Mouse (Mus musculus) midbrain, embryonic 16.5 days (tissue): ENCODE measurements around the gene Tsks. TPM values are rescaled to one million over a fixed set of nuclear protein-coding genes. Genes with fewer than 3 reads are reported as not detected.
A peak's percentile ranks its signal among the peaks of the same experiment; 100 is the strongest.

Experiments
- ATAC-seq: fragments of 200-750 bp; cut with Nextera tagmentation; 2 replicates; pipeline ENCODE4 v1.8.0; 2017; ENCODE audit warnings: moderate TSS enrichment
- H3K27ac ChIP-seq: fragments of 300-500 bp; sonication (generic); 2 replicates; pipeline ENCODE4 v1.5.1; 2014; ENCODE audit warnings: mild to moderate bottlenecking, low read length, mixed read lengths
- H3K27me3 ChIP-seq: fragments of 300-500 bp; sonication (generic); 2 replicates; pipeline ENCODE4 v1.6.1; 2014; ENCODE audit warnings: low read depth, low read length, mixed read lengths; ENCODE audit not compliant: control insufficient read depth, insufficient read depth
- H3K36me3 ChIP-seq: fragments of 300-500 bp; sonication (generic); 2 replicates; pipeline ENCODE4 v1.6.1; 2014; ENCODE audit warnings: mild to moderate bottlenecking, low read length, moderate library complexity, mixed read lengths; ENCODE audit not compliant: control insufficient read depth, insufficient read depth
- H3K4me1 ChIP-seq: fragments of 300-500 bp; sonication (generic); 2 replicates; pipeline ENCODE4 v1.6.1; 2014; ENCODE audit warnings: mild to moderate bottlenecking, low read length, mixed read lengths; ENCODE audit not compliant: control insufficient read depth, insufficient read depth
- H3K4me2 ChIP-seq: fragments of 300-500 bp; sonication (generic); 2 replicates; pipeline ENCODE4 v1.6.1; 2014; ENCODE audit warnings: mild to moderate bottlenecking, low read length, mixed read lengths
- H3K4me3 ChIP-seq: fragments of 300-500 bp; sonication (generic); 2 replicates; pipeline ENCODE4 v1.5.1; 2014; ENCODE audit warnings: low read depth, mild to moderate bottlenecking, low read length, moderate library complexity, mixed read lengths
- H3K9ac ChIP-seq: fragments of 300-500 bp; sonication (generic); 2 replicates; pipeline ENCODE4 v1.6.1; 2014; ENCODE audit warnings: low read depth, low read length, mixed read lengths
- H3K9me3 ChIP-seq: fragments of 300-500 bp; sonication (generic); replicated peaks from 2 replicates; pipeline ENCODE4 v1.6.1; 2014; ENCODE audit warnings: mild to moderate bottlenecking, low read length, mixed read lengths; ENCODE audit not compliant: control insufficient read depth, poor library complexity, severe bottlenecking
- WGBS: fragments of 180-500 bp; shearing (Covaris S2); extraction: QIAGEN DNeasy Blood & Tissue Kit; methylation state at CpG from one replicate; pipeline ENCODE4 v1.1.7; 2014; 5-methylcytosine and 5-hydroxymethylcytosine counted together
- polyA plus RNA-seq: library from polyadenylated mRNA; unstranded; fragments of >200 nt; fragmentation: Nextera tagmentation; extraction: Ambion mirVana; gene quantifications from 2 replicates; pipeline ENCODE4 v1.2.1, GENCODE M21; 2015

The Tsks gene
- polyA plus RNA-seq, 1 experiment from 2014 or later = 0.10 TPM

DNA sequence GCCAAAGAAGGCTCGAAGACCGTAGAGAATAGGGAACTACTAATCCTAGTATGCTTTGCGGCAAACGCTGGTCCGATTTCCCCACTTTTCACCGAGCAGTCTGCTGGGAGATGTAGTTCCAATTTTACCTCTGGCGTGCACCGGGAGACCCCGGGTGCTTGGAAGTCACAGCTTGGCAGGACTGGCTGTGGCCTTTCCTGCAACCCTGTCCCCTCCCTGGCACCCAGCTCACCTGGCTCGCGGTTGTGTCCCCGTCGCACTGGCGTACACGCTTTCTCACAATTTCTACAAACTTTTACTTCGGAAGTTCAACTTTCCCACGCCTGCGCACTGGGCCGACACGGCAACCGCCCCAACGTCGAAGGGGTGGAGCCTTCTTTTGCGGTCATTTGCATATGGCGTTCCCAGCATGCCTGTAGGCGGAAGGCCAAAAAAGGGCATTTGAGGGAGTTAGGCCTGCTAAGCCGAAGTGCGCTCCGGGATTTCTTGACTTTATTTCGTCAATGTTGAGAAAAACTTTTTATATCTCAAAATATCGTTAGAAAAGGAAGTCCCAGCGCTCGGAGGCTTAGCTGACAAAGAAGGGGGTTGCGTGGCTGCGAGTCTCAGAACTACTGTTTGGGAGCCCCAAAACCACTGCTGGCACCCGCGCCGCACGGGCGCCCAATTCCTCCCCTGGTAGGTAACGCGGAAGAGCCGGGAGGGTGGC is 54.4 kb downstream of the Tsks start, which contains the start of gene Irf3:
Gene Irf3 (plus strand): TSS at position 418 of the 709 bp plus-strand sequence.
- ATAC-seq = peak; percentile 89
- under 1% methylated on average over 41 of the region's 43 CpGs for WGBS
- Histone ChIP-seq H3K4me1 (peaks cover 19% of the 10 kb centered on the region), H3K36me3 (peaks cover 16% of the 10 kb centered on the region), H3K27me3 (no peaks in the 10 kb centered on the region), H3K9me3 (no peaks in the 10 kb centered on the region), H3K27ac (peak within 1 kb of the TSS; percentile 78), H3K4me3 (peak within 1 kb of the TSS; percentile 64), H3K9ac (peak within 1 kb of the TSS; percentile 82), H3K4me2 (peak within 1 kb of the TSS; percentile 90)

- H3K4me1 ChIP-seq = peaks cover 19% of the 10 kb centered on the region
- 4% methylated on average over 15 of the region's 15 CpGs for WGBS
- peak; percentile 4; the same call in 1 of the 2 replicates for ATAC-seq
Measured at GRCm38 (mm10) chr7:44997940-44998428, 55.0 kb downstream of the Tsks start.

DNA sequence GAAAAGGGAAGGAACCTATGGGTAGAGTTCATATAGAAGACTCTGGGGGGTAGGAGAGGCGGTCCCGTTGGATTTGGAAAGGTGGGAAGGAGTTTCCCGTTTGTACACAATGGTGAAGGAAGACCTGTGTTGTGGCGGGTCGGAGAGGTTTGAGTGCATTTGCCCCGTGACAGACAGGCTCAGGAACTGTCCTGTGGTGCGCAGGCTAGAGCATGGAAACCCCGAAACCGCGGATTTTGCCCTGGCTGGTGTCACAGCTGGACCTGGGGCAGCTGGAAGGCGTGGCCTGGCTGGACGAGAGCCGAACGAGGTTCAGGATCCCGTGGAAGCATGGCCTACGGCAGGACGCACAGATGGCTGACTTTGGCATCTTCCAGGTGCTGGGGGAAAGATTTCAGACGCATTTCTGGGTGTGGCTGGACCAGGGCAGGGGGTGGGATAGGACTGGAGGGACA is 55.5 kb downstream of the Tsks start, which contains the start of gene Bcl2l12:
Gene Bcl2l12 (minus strand): TSS at position 212 of the 455 bp plus-strand sequence.
- ATAC-seq = no peak
- peak within 1 kb of the TSS; percentile 78 for H3K27ac ChIP-seq
- H3K36me3 ChIP-seq = peaks cover 24% of the 10 kb centered on the region
- H3K27me3 ChIP-seq = no peaks in the 10 kb centered on the region
- peak within 1 kb of the TSS; percentile 82 for H3K9ac ChIP-seq
- peaks cover 19% of the 10 kb centered on the region for H3K4me1 ChIP-seq
- peak within 1 kb of the TSS; percentile 64 for H3K4me3 ChIP-seq
- H3K4me2 ChIP-seq = peak within 1 kb of the TSS; percentile 90
- H3K9me3 ChIP-seq = no peaks in the 10 kb centered on the region
- 3% methylated on average over 18 of the region's 18 CpGs for WGBS

More at GRCm38 (mm10) chr7:44997940-44998428, 55.0 kb downstream of the Tsks start:
- H3K36me3 ChIP-seq = peaks cover 19% of the 10 kb centered on the region
- no peaks in the 10 kb centered on the region for H3K27me3 ChIP-seq
- H3K27ac ChIP-seq = peak overlapping the region; percentile 78
- H3K9ac ChIP-seq = peak overlapping the region; percentile 82
- H3K4me2 ChIP-seq = peak overlapping the region; percentile 90
- peak overlapping the region; percentile 64 for H3K4me3 ChIP-seq
- no peaks in the 10 kb centered on the region for H3K9me3 ChIP-seq

DNA sequence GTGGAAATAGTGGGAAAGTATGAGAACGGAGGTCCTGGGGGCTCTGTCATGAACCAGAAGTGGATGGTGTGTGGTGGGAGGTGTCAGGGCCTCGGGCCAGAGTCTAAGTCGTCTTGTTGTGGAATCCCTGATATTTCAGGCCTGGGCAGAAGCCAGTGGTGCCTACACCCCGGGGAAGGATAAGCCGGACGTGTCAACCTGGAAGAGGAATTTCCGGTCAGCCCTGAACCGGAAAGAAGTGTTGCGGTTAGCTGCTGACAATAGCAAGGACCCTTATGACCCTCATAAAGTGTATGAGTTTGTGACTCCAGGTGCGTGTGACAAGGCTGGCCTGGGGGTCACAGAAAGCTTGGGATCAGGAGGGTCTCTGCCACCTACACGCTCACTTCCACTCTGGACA is 56.7 kb downstream of the Tsks start:
- 88% methylated on average over 11 of the region's 11 CpGs for WGBS

DNA sequence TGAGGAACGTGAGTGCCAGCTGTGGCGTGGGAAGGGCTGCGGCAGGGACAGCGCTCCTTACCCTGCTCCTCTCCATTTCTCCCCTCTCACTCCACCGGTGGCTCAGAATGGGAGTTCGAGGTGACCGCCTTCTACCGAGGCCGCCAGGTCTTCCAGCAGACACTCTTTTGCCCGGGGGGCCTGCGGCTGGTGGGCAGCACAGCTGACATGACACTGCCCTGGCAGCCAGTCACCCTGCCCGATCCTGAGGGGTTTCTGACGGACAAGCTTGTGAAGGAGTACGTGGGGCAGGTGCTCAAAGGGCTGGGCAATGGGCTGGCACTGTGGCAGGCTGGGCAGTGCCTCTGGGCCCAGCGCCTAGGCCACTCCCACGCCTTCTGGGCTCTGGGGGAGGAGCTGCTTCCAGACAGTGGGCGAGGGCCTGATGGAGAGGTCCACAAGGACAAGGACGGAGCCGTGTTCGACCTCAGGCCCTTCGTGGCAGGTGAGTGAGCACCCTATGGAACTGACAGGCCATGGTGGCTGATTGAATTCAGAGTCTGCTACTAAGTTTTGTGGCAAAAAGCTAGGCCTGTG is 57.6 kb downstream of the Tsks start:
- Histone ChIP-seq H3K9ac (no peak overlapping the region), H3K36me3 (peaks cover 36% of the 10 kb centered on the region), H3K4me1 (peaks cover 19% of the 10 kb centered on the region), H3K4me3 (no peak overlapping the region), H3K9me3 (no peaks in the 10 kb centered on the region), H3K27me3 (no peaks in the 10 kb centered on the region), H3K4me2 (no peak overlapping the region), H3K27ac (no peak overlapping the region)
- 87% methylated on average over 21 of the region's 21 CpGs for WGBS
- ATAC-seq = no peak

More for the DNA sequence above, 56.7 kb downstream of the Tsks start:
- Histone ChIP-seq H3K27ac (no peak overlapping the region), H3K9ac (no peak overlapping the region), H3K4me2 (no peak overlapping the region), H3K27me3 (no peaks in the 10 kb centered on the region), H3K9me3 (no peaks in the 10 kb centered on the region), H3K4me1 (peaks cover 19% of the 10 kb centered on the region), H3K36me3 (peaks cover 30% of the 10 kb centered on the region), H3K4me3 (no peak overlapping the region)
- no peak for ATAC-seq

DNA sequence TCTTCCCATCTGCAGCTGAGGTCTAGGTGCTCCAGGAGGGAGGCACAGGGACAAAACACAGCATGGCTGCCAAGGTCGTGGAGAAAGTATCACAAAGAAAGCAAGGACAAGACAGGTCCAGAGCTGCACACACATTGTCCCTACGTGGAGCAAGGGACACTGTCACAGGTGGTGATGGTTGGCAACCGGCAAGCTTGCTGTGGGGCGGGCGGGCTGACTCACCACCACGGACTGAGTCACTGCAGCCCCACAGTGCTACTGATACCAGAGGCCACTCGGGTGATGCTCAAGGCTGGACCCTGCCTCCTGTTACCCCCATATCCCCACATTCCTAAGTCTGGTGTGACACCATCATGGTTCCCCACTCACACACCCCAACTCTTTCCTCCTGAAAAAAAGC is 59.4 kb downstream of the Tsks start:
- 94% methylated on average over 7 of the region's 7 CpGs for WGBS
- ATAC-seq = no peak
- no peak overlapping the region for H3K9ac ChIP-seq
- no peaks in the 10 kb centered on the region for H3K27me3 ChIP-seq
- no peaks in the 10 kb centered on the region for H3K9me3 ChIP-seq
- H3K4me2 ChIP-seq = no peak overlapping the region
- peaks cover 54% of the 10 kb centered on the region for H3K36me3 ChIP-seq
- H3K27ac ChIP-seq = no peak overlapping the region
- H3K4me3 ChIP-seq = no peak overlapping the region
- H3K4me1 ChIP-seq = peaks cover 14% of the 10 kb centered on the region

DNA sequence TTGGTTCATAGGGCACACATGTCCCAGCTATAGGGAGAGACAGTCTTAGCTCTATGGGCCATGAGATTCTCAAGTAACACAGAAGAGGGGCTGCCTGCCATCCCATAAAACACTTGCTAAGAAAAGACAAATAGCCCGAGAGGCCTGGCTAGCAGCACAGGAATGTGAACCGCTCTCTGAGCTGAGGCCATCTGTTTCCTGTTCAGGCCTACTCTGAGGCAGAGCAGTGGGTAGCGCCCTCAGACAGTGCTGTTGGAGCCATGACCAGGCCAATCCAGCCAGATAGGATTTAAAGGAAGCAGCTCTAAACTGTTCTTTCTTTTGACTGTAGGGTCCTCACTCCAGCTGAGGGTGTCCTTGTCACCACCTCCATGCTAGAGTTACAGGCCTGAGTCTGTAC is 61.5 kb downstream of the Tsks start:
- peaks cover 69% of the 10 kb centered on the region for H3K36me3 ChIP-seq
- no peak overlapping the region for H3K27ac ChIP-seq
- H3K9me3 ChIP-seq = no peaks in the 10 kb centered on the region
- H3K4me2 ChIP-seq = no peak overlapping the region
- H3K4me3 ChIP-seq = no peak overlapping the region
- no peak overlapping the region for H3K9ac ChIP-seq
- H3K4me1 ChIP-seq = peaks cover under 1% of the 10 kb centered on the region; the same call in 1 of the 2 replicates
- WGBS = 85% methylated on average over 3 of the region's 3 CpGs
- ATAC-seq = no peak
- no peaks in the 10 kb centered on the region for H3K27me3 ChIP-seq

GRCm38 (mm10) chr7:45005321-45005992 is 62.5 kb downstream of the Tsks start:
- Histone ChIP-seq H3K4me2 (no peak overlapping the region), H3K27ac (no peak overlapping the region), H3K9ac (no peak overlapping the region), H3K27me3 (no peaks in the 10 kb centered on the region), H3K4me3 (no peak overlapping the region), H3K9me3 (no peaks in the 10 kb centered on the region), H3K4me1 (no peaks in the 10 kb centered on the region), H3K36me3 (peaks cover 70% of the 10 kb centered on the region)
- ATAC-seq = no peak
- 87% methylated on average over 6 of the region's 6 CpGs for WGBS
